Mouse (Mus musculus) spleen, adult 18-20 months (tissue): ENCODE results near the gene Acvr2b.

Experiments used
- DNase-seq, 2 experiments: peaks; one replicate each; pipeline ENCODE4 v3.0.0; 2022; ENCODE audit warnings: mixed read lengths in 2 of 2

Acvr2b gene

DNA sequence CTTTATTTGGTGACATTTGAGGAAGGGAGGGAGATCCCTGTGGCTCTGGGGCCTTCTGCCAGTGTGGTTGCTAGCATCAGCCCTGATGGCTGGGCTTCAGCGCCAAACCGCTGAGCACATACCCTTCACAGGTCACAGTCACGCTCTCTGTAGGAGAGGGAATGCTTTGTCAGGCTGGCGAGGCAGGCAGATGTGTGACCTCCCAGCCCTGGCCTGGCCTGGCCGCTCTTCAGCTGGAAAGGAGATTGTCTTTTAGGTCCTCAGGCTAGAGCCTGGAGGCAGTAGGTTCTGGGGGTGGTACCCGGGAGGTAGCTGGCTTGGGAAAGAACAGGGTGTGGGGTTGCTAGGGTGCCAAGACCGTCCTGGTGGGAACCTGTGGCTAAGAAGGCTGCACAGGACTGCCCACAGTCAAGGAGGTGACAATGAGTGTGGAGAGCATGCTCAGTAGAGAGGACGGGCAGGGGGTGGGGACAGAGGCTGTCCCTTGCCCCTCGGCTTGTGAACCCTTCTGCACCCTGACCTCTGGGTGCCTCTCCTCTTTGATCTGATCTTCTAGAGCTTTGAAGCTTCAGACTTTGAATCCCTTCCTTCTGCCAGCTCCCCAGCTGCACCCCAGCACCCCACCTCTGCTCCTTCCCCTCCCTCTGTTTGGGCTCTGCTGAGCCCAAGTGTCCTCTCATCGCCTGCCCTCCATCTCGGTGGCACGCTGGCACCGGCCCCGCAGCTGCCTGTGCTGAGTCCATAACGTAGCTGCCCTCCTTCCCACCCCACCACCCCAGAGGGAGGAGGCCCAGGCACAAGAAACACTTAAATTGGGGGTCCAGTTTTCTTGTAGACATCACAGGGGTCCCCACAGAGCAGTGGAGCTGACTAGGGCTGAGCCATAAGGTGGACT lies 73.0 kb downstream of the Acvr2b start:
- no peak for DNase-seq

DNA sequence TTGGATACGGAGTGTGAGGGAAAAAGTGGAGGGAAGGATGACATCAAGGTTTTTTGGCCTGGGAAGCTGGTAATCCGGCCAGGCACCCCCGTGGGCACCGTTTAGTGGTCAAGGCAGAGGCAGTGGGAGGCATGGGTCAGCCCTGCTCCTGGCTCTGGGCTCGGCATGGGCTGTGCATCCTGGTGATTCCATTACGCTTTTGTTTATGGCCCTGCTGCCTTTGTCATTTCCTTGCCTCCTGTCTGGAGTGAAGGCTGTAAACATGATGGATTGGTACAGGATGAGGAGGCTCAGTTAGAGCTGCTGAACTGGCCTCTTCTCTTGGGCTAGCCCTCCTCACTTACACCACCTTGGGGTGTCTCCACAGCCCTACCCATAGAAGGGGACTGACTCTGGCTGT lies 75.8 kb downstream of the Acvr2b start:
- no peak for DNase-seq

- DNase-seq, result no peak
Observed at GRCm38 (mm10) chr9:119478345-119478744, 76.4 kb downstream of the Acvr2b start.

DNA sequence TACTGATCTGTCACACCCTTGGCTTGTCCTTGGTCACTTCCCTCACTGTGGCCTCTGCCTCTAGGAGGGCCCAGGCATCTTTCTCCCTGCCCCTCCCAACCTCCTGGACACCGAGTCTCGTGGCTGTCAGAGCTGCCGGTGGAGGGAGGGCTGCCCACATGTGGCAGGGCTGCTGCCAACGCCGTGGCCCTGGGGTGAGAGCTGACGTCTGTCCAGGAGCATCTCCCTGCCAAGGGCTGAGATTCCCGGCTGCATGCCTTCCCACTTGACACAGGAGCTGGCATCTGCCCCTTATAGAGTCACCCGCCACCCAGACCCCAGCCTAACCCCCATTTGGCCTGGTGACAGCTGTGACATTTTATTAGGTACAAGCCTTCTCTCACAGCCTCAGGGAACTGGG lies 77.4 kb downstream of the Acvr2b start:
- no peak for DNase-seq

DNA sequence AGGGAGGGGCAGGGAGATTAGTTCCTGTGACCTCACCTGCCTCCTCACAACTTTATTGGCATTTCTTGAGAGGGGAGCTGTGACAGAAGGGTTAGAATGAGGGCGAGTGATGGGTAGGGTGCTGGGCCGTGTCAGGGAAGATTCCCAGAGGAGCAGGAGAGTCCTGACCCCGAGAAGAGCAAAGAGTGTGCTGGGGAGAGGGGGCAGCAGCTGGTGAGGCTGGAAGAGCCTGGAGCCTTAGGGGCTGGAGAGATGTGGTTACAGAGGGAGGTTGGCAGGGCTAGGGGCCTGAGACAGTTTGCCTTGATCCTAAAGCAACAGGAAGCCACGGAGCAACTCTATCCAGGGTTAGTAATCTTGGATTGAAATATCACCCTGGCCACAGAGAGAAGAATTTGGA lies 79.7 kb downstream of the Acvr2b start:
- no peak for DNase-seq

GRCm38 (mm10) chr9:119483554-119484353 lies 81.8 kb downstream of the Acvr2b start:
- no peak for DNase-seq

- DNase-seq, result no peak
Observed at GRCm38 (mm10) chr9:119484420-119484819, 82.5 kb downstream of the Acvr2b start.
